Mouse (Mus musculus): ENCODE results near the gene Gm20388.

DNA sequence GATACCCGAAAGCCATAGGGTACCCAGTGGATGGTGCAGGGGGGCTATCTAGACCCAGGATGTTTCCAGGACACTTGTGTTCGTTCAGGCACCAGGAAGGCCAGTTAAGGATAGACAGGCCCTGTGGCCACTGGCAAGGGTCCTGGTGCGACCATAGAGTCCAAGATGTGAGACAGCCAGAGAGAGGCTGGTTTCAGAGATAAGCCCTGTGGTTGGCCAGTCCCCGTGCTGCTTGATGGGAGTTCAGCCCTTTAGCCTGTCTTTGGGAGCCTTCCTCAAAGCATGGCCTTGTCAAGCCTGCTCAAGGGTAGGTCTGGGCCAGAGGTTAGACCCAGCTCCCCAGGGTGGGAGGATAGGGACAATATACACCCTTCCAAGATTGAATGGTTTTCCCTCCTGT lies 569.0 kb downstream of the Gm20388 start:
- no peak for TF ChIP-seq POLR2A (IDR thresholded peaks at IDR 0.05; ENCODE audit: borderline replicate concordance, control insufficient read depth, low read depth, low read length)
- TF ChIP-seq CTCF (IDR thresholded peaks at IDR 0.05; ENCODE audit: control insufficient read depth, insufficient read depth, low read length) = no peak

Data from bone marrow, adult 2 months (tissue).